Mouse (Mus musculus) kidney, postnatal 0 days (tissue): ENCODE data around the gene Arhgap27. TPM values are rescaled to one million over a fixed set of nuclear protein-coding genes. Genes with fewer than 3 reads are reported as not detected.

Source experiments
- ATAC-seq: fragments of 200-750 bp; cut with Nextera tagmentation; replicated peaks from 2 replicates; pipeline ENCODE4 v1.8.0; 2017; ENCODE audit warnings: low read depth, moderate number of reproducible peaks, moderate TSS enrichment, moderate library complexity; ENCODE audit not compliant: low FRiP score
- DNase-seq: peaks from one replicate; pipeline ENCODE4 v3.0.0-alpha.2; 2016; ENCODE audit warnings: low spot score
- H3K27ac ChIP-seq: fragments of 300-500 bp; sonication (generic); 2 replicates; pipeline ENCODE4 v1.5.1; 2014; ENCODE audit warnings: mild to moderate bottlenecking
- H3K27me3 ChIP-seq: fragments of 300-500 bp; sonication (generic); 2 replicates; pipeline ENCODE4 v1.6.1; 2014; ENCODE audit warnings: low read length, mixed read lengths; ENCODE audit not compliant: insufficient read depth
- H3K36me3 ChIP-seq: fragments of 300-500 bp; sonication (generic); 2 replicates; pipeline ENCODE4 v1.6.1; 2014; ENCODE audit warnings: low read length, mixed read lengths; ENCODE audit not compliant: insufficient read depth
- H3K4me1 ChIP-seq: fragments of 300-500 bp; sonication (generic); replicated peaks from 2 replicates; pipeline ENCODE4 v1.6.1; 2014; ENCODE audit warnings: antibody characterized with exemption, low read length, mixed read lengths; ENCODE audit not compliant: insufficient read depth
- H3K4me2 ChIP-seq: fragments of 300-500 bp; sonication (generic); 2 replicates; pipeline ENCODE4 v1.6.1; 2014; ENCODE audit warnings: mild to moderate bottlenecking, low read length, moderate library complexity, mixed read lengths
- H3K4me3 ChIP-seq: fragments of 300-500 bp; sonication (generic); replicated peaks from 2 replicates; pipeline ENCODE4 v1.5.1; 2014; ENCODE audit warnings: low read depth, low read length
- H3K9ac ChIP-seq: fragments of 300-500 bp; sonication (generic); 2 replicates; pipeline ENCODE4 v1.6.1; 2014; ENCODE audit warnings: low read depth, low read length
- H3K9me3 ChIP-seq: fragments of 300-500 bp; sonication (generic); replicated peaks from 2 replicates; pipeline ENCODE4 v1.6.1; 2016; ENCODE audit warnings: low read length, inconsistent platforms, mixed read lengths
- CTCF ChIP-seq: IDR thresholded peaks from 2 replicates; pipeline ENCODE4 v1.5.1; 2016; ENCODE audit warnings: antibody characterized with exemption, low read depth, mild to moderate bottlenecking, moderate library complexity
- WGBS: fragments of 180-500 bp; shearing (Covaris S2); extraction: QIAGEN DNeasy Blood & Tissue Kit; methylation state at CpG from one replicate; pipeline ENCODE4 v1.1.7; 2014; 5-methylcytosine and 5-hydroxymethylcytosine counted together
- polyA plus RNA-seq: library from polyadenylated mRNA; unstranded; fragments of >200 nt; fragmentation: Nextera tagmentation; extraction: Ambion mirVana; gene quantifications from 2 replicates; pipeline ENCODE4 v1.2.1, GENCODE M21; 2015

Arhgap27 gene
- polyA plus RNA-seq, 1 experiment from 2014 or later, result 16.6 TPM

DNA sequence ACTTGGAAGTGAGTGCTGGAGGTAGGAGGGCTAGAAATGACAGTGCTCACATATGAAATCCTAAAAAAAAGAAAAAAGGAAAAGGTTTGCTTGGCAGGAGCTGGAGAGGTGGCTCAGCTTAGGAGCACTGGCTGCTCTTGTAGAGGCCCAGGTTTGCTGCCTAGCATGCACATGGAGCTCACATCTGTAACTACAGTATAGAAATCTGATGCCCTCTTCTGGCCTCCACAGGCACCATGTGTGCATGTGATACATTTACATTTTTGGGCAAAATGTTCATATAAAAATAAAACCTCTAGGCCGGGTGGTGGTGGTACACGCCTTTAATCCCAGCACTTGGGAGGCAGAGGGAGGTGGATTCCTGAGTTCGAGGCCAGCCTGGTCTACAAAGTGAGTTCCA, 35.6 kb upstream of the Arhgap27 start:
- no peak overlapping the region for H3K9ac ChIP-seq
- peaks cover 35% of the 10 kb centered on the region for H3K36me3 ChIP-seq
- no peaks in the 10 kb centered on the region for H3K4me1 ChIP-seq
- DNase-seq, result peak; percentile 32
- ATAC-seq, result no peak
- no peak overlapping the region for H3K4me2 ChIP-seq
- H3K9me3 ChIP-seq, result no peaks in the 10 kb centered on the region
- peak; percentile 59 for TF ChIP-seq CTCF
- no peaks in the 10 kb centered on the region for H3K27me3 ChIP-seq
- H3K4me3 ChIP-seq, result no peak overlapping the region
- no peak overlapping the region for H3K27ac ChIP-seq
- 80% methylated on average over 3 of the region's 3 CpGs for WGBS

- Histone ChIP-seq H3K9me3 (no peaks in the 10 kb centered on the region), H3K9ac (no peak overlapping the region), H3K36me3 (peaks cover 28% of the 10 kb centered on the region), H3K4me1 (no peaks in the 10 kb centered on the region), H3K4me2 (no peak overlapping the region), H3K27ac (no peak overlapping the region), H3K27me3 (no peaks in the 10 kb centered on the region), H3K4me3 (no peak overlapping the region)
- no peak for DNase-seq
- TF ChIP-seq CTCF, result no peak
- ATAC-seq, result peak; percentile 72
- WGBS, result 94% methylated on average over 4 of the region's 4 CpGs
These were observed 33.2 kb upstream of the Arhgap27 start for GRCm38 (mm10) chr11:103396682-103397081.

- Histone ChIP-seq H3K9me3 (no peaks in the 10 kb centered on the region), H3K27ac (no peak overlapping the region), H3K36me3 (peaks cover 28% of the 10 kb centered on the region), H3K4me2 (no peak overlapping the region), H3K4me3 (no peak overlapping the region), H3K27me3 (no peaks in the 10 kb centered on the region), H3K4me1 (no peaks in the 10 kb centered on the region), H3K9ac (no peak overlapping the region)
- DNase-seq (no peak), ATAC-seq (no peak)
- 96% methylated on average over 4 of the region's 4 CpGs for WGBS
- TF ChIP-seq CTCF, result no peak
These were observed 32.7 kb upstream of the Arhgap27 start for GRCm38 (mm10) chr11:103396236-103396635.

GRCm38 (mm10) chr11:103394604-103395003, 31.1 kb upstream of the Arhgap27 start:
- H3K27ac ChIP-seq, result no peak overlapping the region
- no peak for DNase-seq
- H3K4me3 ChIP-seq, result no peak overlapping the region
- H3K4me1 ChIP-seq, result no peaks in the 10 kb centered on the region
- H3K27me3 ChIP-seq, result no peaks in the 10 kb centered on the region
- peaks cover 30% of the 10 kb centered on the region for H3K36me3 ChIP-seq
- H3K9ac ChIP-seq, result no peak overlapping the region
- H3K9me3 ChIP-seq, result no peaks in the 10 kb centered on the region
- no peak for ATAC-seq
- no peak overlapping the region for H3K4me2 ChIP-seq
- 87% methylated on average over 7 of the region's 7 CpGs for WGBS
- no peak for TF ChIP-seq CTCF

DNA sequence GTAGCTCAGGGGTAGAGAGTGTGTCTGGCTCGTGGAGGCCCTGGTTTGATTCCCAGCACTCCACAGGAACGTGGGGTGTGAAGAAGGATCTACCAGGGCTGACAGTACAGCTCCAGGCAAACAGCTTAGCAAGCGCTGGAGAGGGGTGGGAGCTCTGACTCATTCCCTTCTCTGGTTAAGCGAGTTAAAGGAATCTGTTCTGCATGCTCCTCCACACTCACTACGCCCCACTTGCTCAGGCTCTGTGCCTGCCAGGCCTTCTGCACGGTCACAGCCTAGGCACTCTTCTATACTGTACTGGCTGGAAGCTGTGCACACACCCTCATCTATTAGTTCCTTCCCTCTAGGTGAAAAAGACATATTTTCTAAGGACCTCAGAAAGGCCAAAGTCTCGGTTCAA, 30.5 kb upstream of the Arhgap27 start:
- Histone ChIP-seq H3K9me3 (no peaks in the 10 kb centered on the region), H3K4me2 (no peak overlapping the region), H3K4me3 (no peak overlapping the region), H3K27me3 (no peaks in the 10 kb centered on the region), H3K36me3 (peaks cover 31% of the 10 kb centered on the region), H3K27ac (no peak overlapping the region), H3K9ac (no peak overlapping the region), H3K4me1 (no peaks in the 10 kb centered on the region)
- ATAC-seq, result no peak
- DNase-seq, result no peak
- 80% methylated on average over 7 of the region's 7 CpGs for WGBS
- TF ChIP-seq CTCF, result no peak

DNA sequence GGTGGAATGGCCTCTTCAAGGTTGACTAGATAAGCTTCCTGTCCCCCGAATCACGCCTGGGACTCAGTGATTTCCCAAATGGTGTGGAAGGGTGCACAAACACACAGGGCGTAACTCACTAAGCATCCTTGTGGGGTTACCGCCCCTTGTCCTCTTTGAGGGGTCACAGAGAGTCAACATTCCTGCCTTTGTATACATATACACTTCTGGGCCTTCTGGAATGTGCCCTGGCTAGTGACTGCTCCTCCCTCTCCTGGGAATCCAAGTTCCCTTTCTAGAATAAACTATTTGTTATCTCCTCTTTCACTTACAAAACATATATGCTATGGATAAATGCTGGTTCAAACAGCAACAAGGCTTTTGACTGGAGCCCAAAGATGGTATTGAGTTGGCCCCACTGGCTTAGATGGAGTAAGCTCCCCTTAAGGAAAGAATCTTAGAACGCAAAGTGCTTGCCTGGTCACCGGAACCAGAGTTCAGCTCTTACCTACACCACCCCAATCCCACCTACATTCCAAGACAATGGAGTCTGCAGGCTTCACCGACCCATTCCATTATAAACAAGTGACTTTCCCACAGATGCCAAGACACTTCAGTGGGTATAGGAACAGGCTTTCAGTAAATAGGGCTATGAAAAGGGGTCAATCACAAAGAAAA, 24.5 kb upstream of the Arhgap27 start:
- Histone ChIP-seq H3K9me3 (no peaks in the 10 kb centered on the region), H3K36me3 (0 out of 2 replicates have a peak, but pooled peaks cover 11% of the 10 kb centered on the region), H3K27ac (no peak overlapping the region), H3K4me1 (peaks cover 5% of the 10 kb centered on the region; the same call in 1 of the 2 replicates), H3K9ac (no peak overlapping the region), H3K4me3 (no peak overlapping the region), H3K4me2 (no peak overlapping the region), H3K27me3 (no peaks in the 10 kb centered on the region)
- WGBS, result 69% methylated on average over 7 of the region's 7 CpGs
- peak; percentile 36 for DNase-seq
- no peak for TF ChIP-seq CTCF
- no peak for ATAC-seq

DNA sequence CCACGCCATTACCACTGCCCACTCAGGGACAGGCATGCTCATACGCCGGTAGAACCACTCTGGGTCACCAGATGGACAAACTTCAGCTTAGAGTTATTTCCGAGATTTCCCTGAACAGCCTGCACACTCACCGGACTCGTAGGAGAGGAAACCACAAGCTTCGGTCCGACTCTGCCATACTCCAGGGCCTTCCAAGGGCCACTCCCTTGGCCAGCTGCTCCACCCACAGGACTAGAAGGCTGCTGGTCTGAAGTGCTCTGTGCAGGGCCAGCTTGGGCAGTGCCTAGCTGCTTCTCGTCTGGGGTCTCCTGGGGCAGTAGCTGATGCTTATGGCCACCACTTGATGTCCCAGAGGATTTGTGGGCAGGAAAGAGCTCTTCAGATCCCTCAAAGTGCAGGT, 23.3 kb upstream of the Arhgap27 start:
- no peaks in the 10 kb centered on the region for H3K9me3 ChIP-seq
- H3K27me3 ChIP-seq, result no peaks in the 10 kb centered on the region
- H3K9ac ChIP-seq, result no peak overlapping the region
- TF ChIP-seq CTCF, result no peak
- H3K27ac ChIP-seq, result no peak overlapping the region
- no peak overlapping the region for H3K4me3 ChIP-seq
- H3K4me1 ChIP-seq, result peaks cover 13% of the 10 kb centered on the region
- 86% methylated on average over 9 of the region's 9 CpGs for WGBS
- 0 out of 2 replicates have a peak, but pooled peaks cover 11% of the 10 kb centered on the region for H3K36me3 ChIP-seq
- ATAC-seq, result no peak
- H3K4me2 ChIP-seq, result no peak overlapping the region
- DNase-seq, result no peak
